Mouse (Mus musculus) hematopoietic stem cell, adult 5-6 weeks (primary cell): ENCODE results near the gene Csdc2. TPM values are rescaled to one million over a fixed set of nuclear protein-coding genes. Genes with fewer than 3 reads are reported as not detected.
"Not testable (repeated sequence)": the region's sequence is repeated elsewhere in the genome, so short reads cannot be mapped to it uniquely, and the experiment has no call there.

Experiments used
- ATAC-seq, 2 experiments: fragments of 125-278 bp in 1 of 2; replicated peaks in 1 of 2; 2 replicates each; pipeline ENCODE4 v1.8.0; 2016 to 2017; ENCODE audit warnings: inconsistent platforms in 2 of 2, mild to moderate bottlenecking in 2 of 2, moderate number of reproducible peaks in 2 of 2, low read depth in 1 of 2, moderate TSS enrichment in 1 of 2; ENCODE audit not compliant: low FRiP score in 2 of 2, poor library complexity in 2 of 2, severe bottlenecking in 2 of 2, insufficient read depth in 1 of 2, low TSS enrichment in 1 of 2
- total RNA-seq: library from RNA; stranded (forward); fragments of 172-1452, 232-1000 nt; gene quantifications from 2 replicates; pipeline ENCODE4 v1.2.3, GENCODE M21; 2017

Csdc2 gene
- total RNA-seq, 1 experiment from 2014 or later, result not detected

GRCm38 (mm10) chr15:81967821-81968220 is 31.3 kb downstream of the Csdc2 start:
- ATAC-seq, result no peak

GRCm38 (mm10) chr15:81968447-81968846 is 31.9 kb downstream of the Csdc2 start:
- ATAC-seq, result no peak

- no peak for ATAC-seq
Observed at GRCm38 (mm10) chr15:81969173-81969572, 32.6 kb downstream of the Csdc2 start.

GRCm38 (mm10) chr15:81969635-81970034 is 33.1 kb downstream of the Csdc2 start:
- not testable (repeated sequence) for ATAC-seq

- not testable (repeated sequence) for ATAC-seq
Observed at GRCm38 (mm10) chr15:81970498-81970897, 33.9 kb downstream of the Csdc2 start.

- ATAC-seq, result not testable (repeated sequence)
Observed at GRCm38 (mm10) chr15:81975156-81975555, 38.6 kb downstream of the Csdc2 start.

- no peak for ATAC-seq
Observed at GRCm38 (mm10) chr15:81980321-81980720, 43.8 kb downstream of the Csdc2 start, which contains the start of gene 1700029P11Rik. Gene 1700029P11Rik (plus strand): TSS chr15:81980540.

GRCm38 (mm10) chr15:81982173-81982572 is 45.6 kb downstream of the Csdc2 start:
- ATAC-seq, result no peak

GRCm38 (mm10) chr15:81985267-81986161 is 49.0 kb downstream of the Csdc2 start:
- no peak for ATAC-seq

GRCm38 (mm10) chr15:81987646-81988045 is 51.1 kb downstream of the Csdc2 start, which contains the start of gene Xrcc6:
Gene Xrcc6 (plus strand): TSS chr15:81987835.
- no peak for ATAC-seq

GRCm38 (mm10) chr15:81989371-81990062 is 53.0 kb downstream of the Csdc2 start:
- ATAC-seq, result peak; percentile 69 to 89

GRCm38 (mm10) chr15:81990549-81990948 is 54.0 kb downstream of the Csdc2 start:
- ATAC-seq, result no peak

- ATAC-seq, result no peak
Observed at GRCm38 (mm10) chr15:81993992-81994391, 57.4 kb downstream of the Csdc2 start.

Other genes with a start within 250 kb of the Csdc2 start
- 0.19 and 0.69 TPM in 2 replicates for gene Chadl, start 239.5 kb upstream of the Csdc2 start, total RNA-seq
- gene Zc3h7b, start 191.7 kb upstream of the Csdc2 start, total RNA-seq, result 40.3 and 42.2 TPM in 2 replicates
- gene Rangap1, start 191.2 kb upstream of the Csdc2 start, total RNA-seq, result 80.7 and 125 TPM in 2 replicates
- 18.6 and 28.9 TPM in 2 replicates for gene Tef, start 134.3 kb upstream of the Csdc2 start, total RNA-seq
- gene Tob2, start 78.0 kb upstream of the Csdc2 start, total RNA-seq, result 36.6 and 38.4 TPM in 2 replicates
- gene Phf5a, start 64.8 kb upstream of the Csdc2 start, total RNA-seq, result 35.5 and 56.0 TPM in 2 replicates
- gene Aco2, start 64.5 kb upstream of the Csdc2 start, total RNA-seq, result 98.4 and 130 TPM in 2 replicates
- gene Polr3h, start 10.5 kb upstream of the Csdc2 start, total RNA-seq, result 26.7 and 32.6 TPM in 2 replicates
- gene Pmm1, start 24.2 kb downstream of the Csdc2 start, total RNA-seq, result 12.5 and 13.4 TPM in 2 replicates
- gene 1700029P11Rik, start 43.8 kb downstream of the Csdc2 start, total RNA-seq, result not detected in 2 replicates
- gene Xrcc6, start 51.1 kb downstream of the Csdc2 start, total RNA-seq, result 364 and 390 TPM in 2 replicates
- 8.3 and 10.0 TPM in 2 replicates for gene Desi1, start 97.1 kb downstream of the Csdc2 start, total RNA-seq
- 167 and 205 TPM in 2 replicates for gene Snu13, start 110.8 kb downstream of the Csdc2 start, total RNA-seq
- not detected in 2 replicates for gene 4930407I10Rik, start 122.4 kb downstream of the Csdc2 start, total RNA-seq
- not detected in 2 replicates for gene Mei1, start 133.2 kb downstream of the Csdc2 start, total RNA-seq
- gene Ccdc134, start 191.2 kb downstream of the Csdc2 start, total RNA-seq, result 15.9 and 20.8 TPM in 2 replicates
- 64.0 and 83.8 TPM in 2 replicates for gene Srebf2, start 210.4 kb downstream of the Csdc2 start, total RNA-seq